In the genomic region with DNA sequence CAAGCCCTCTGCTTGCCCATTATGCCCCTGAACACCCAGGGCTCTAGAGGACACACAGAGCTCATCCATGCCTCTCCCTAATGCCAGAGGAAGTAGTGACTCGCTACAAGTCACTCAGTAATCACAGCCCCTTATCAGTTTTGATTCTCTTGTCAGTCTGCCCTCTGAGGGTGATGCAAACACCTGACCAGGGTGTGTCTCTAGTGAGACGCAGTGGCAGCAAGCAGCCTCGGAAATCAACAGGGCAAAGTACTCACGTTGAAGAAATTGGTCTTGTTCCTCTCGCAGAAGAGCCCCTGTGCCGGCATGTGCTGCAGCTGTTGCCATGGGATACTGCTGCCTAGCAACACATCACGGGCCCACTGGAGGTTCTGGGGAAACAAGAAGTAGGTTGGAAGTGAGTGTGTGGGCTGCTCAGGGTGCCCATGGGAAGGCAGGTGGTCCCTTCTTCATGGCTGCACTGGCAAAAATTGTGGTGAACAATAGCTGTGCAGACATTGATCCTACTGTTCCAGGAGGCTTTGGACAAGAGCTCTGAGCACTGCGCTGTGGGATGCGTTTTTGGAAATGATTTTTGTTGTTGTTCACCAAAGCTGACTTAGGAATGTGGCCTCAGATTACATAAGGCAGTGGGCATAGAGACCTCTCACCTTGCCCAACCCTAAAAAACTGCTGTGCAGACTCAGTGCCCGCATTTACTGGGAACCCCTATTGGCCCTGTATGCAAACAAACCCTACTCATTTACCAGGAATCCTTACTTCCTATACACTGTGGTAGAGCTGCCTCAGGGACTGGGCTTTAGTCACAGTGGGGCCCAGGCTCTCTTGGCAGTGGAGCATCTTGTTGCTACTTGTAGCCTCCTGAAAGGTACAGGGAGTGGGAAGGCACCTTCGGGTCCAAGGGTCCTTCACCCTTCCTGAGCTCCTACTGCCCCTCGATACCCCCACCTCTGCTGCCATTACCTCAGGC, we compare ENCODE assay signal across 9 mouse cellular contexts. TPM values are rescaled to one million over a fixed set of nuclear protein-coding genes. Genes with fewer than 3 reads are reported as not detected.
DNase-seq lines count a peak whose midpoint lies in the region; ATAC-seq lines count a peak whose summit lies in the region.
"Had no signal": no experiment of that assay in that cellular context is flagged by ENCODE, and none has a peak within 500 bp of the region (broad histone marks: within the 10 kb centered on the region; RNA-seq: fewer than 3 reads in every experiment).

No protein-coding gene starts in this region.

- H3K4me1 ChIP-seq in hindbrain, embryonic 11.5 days (replicated peaks; ENCODE audit: control insufficient read depth, insufficient read depth, low read length), result 0 out of 2 replicates have a peak, but pooled peaks cover 5% of the 10 kb centered on the region
- H3K4me1 ChIP-seq in heart, embryonic 11.5 days (ENCODE audit: control insufficient read depth, insufficient read depth, low read length), result no peaks in the 10 kb centered on the region

- H3K9ac ChIP-seq in hindbrain, embryonic 11.5 days (ENCODE audit: low read depth, low read length), result no peak overlapping the region
- no peak overlapping the region; the same call in 1 of the 2 replicates for H3K9ac ChIP-seq in heart, embryonic 11.5 days (ENCODE audit: low read depth, low read length)

- H3K27me3 ChIP-seq in hindbrain, embryonic 11.5 days (ENCODE audit: control insufficient read depth, insufficient read depth, low read length), result no peaks in the 10 kb centered on the region
- no peaks in the 10 kb centered on the region for H3K27me3 ChIP-seq in heart, embryonic 11.5 days (ENCODE audit: control insufficient read depth, insufficient read depth, low read length)
- H3K27me3 ChIP-seq: CH12.LX had no signal

- ATAC-seq in hindbrain, embryonic 11.5 days (ENCODE audit: low FRiP score), result peak; percentile 87
- ATAC-seq in heart, embryonic 11.5 days (replicated peaks; ENCODE audit: insufficient number of reproducible peaks, low FRiP score, low TSS enrichment), result no peak

- no peak overlapping the region for H3K4me3 ChIP-seq in hindbrain, embryonic 11.5 days (ENCODE audit: low read depth, low read length)
- H3K4me3 ChIP-seq in heart, embryonic 11.5 days (ENCODE audit: low read depth, low read length), result no peak overlapping the region

- DNase-seq in kidney, postnatal 4 days, result peak; percentile 60 to 69
- DNase-seq in kidney, adult 18-20 months, result no peak
- DNase-seq in hindbrain, embryonic 11.5 days (ENCODE audit: low spot score), result peak; percentile 78
- DNase-seq in left cerebral cortex, postnatal 14 days (ENCODE audit: low spot score in 2 of 2), result peak; percentile 89 to 93
- peak; percentile 84 for DNase-seq in retina, embryonic 14.5 days (ENCODE audit: low spot score)
- no peak for DNase-seq in gastrocnemius, postnatal 4 days (ENCODE audit: low spot score in 2 of 2)
- DNase-seq in adrenal gland, postnatal 36 days, result no peak

- intact Hi-C loops in left cerebral cortex, postnatal 14 days (cut with DNase I), result no loop called here

- H3K9me3 ChIP-seq in hindbrain, embryonic 11.5 days (ENCODE audit: control insufficient read depth, low read length), result no peaks in the 10 kb centered on the region
- no peaks in the 10 kb centered on the region for H3K9me3 ChIP-seq in heart, embryonic 11.5 days (replicated peaks; ENCODE audit: control insufficient read depth, low read length)

- H3K27ac ChIP-seq in hindbrain, embryonic 11.5 days (ENCODE audit: low read depth, low read length), result no peak overlapping the region
- H3K27ac ChIP-seq in heart, embryonic 11.5 days (ENCODE audit: low read depth, low read length), result no peak overlapping the region

- WGBS in hindbrain, embryonic 11.5 days, result 60% methylated on average over 12 of the region's 12 CpGs
- 68% methylated on average over 12 of the region's 12 CpGs for WGBS in heart, embryonic 11.5 days (ENCODE audit: insufficient replicate concordance)

- no peak overlapping the region for H3K4me2 ChIP-seq in hindbrain, embryonic 11.5 days (replicated peaks; ENCODE audit: low read depth, low read length)
- H3K4me2 ChIP-seq in heart, embryonic 11.5 days, result no peak overlapping the region

- H3K36me3 ChIP-seq in hindbrain, embryonic 11.5 days (ENCODE audit: control insufficient read depth, insufficient read depth, low read length), result no peaks in the 10 kb centered on the region
- peaks cover 4% of the 10 kb centered on the region; the same call in 1 of the 2 replicates for H3K36me3 ChIP-seq in heart, embryonic 11.5 days (ENCODE audit: control insufficient read depth, insufficient read depth, low read length)

RNA-seq across cellular contexts. Expression of a gene that starts 40.5 kb away (rescaled TPM):
- 2.1 and 2.7 TPM in 2 replicates for polyA plus RNA-seq in hindbrain, embryonic 11.5 days (2014; fragmentation: Nextera tagmentation; extraction: Ambion mirVana)
- total RNA-seq in left cerebral cortex, postnatal 14 days (2021), result 1 to 10 TPM; 4.3 to 4.8 TPM
- 1.4 and 2.1 TPM in 2 replicates for polyA plus RNA-seq in heart, embryonic 11.5 days (2014; fragmentation: Nextera tagmentation; extraction: Ambion mirVana)
- total RNA-seq in gastrocnemius, postnatal 4 days (2021), result 1 to 10 TPM; 4.4 to 5.0 TPM
- total RNA-seq in adrenal gland, postnatal 36 days (2021), result 10 to 100 TPM in 1 of 2 experiments, 1 to 10 TPM in 1; 9.7 to 11.0 TPM

Comparison
In these comparisons a context has a peak if more than half of its experiments do, and no peak if none do; other contexts are left out.
1. DNase-seq: peak in kidney, postnatal 4 days (2 of 2), hindbrain, embryonic 11.5 days (single experiment), left cerebral cortex, postnatal 14 days (2 of 2) and retina, embryonic 14.5 days (single experiment); none in kidney, adult 18-20 months (single experiment), gastrocnemius, postnatal 4 days (0 of 2) and adrenal gland, postnatal 36 days (0 of 2).